Mouse (Mus musculus) heart, adult 2 months (tissue): ENCODE results near the gene Nkx1-2. TPM values are rescaled to one million over a fixed set of nuclear protein-coding genes. Genes with fewer than 3 reads are reported as not detected.

Experiments used
- DNase-seq, 2 experiments: peaks; one replicate each; pipeline ENCODE4 v3.0.0; 2021
- H3K27ac ChIP-seq: fragments of 200-600 bp; 2 replicates; pipeline ENCODE4 v1.8.1; 2022
- H3K27me3 ChIP-seq: fragments of 200-500 bp; 2 replicates; pipeline ENCODE4 v1.6.1; 2012; ENCODE audit warnings: mild to moderate bottlenecking, low read length, inconsistent platforms, mixed read lengths; ENCODE audit not compliant: control insufficient read depth, insufficient read depth
- H3K36me3 ChIP-seq: fragments of 200-500 bp; 2 replicates; pipeline ENCODE4 v1.6.1; 2012; ENCODE audit warnings: low read length, inconsistent platforms; ENCODE audit not compliant: control insufficient read depth, insufficient read depth
- H3K4me1 ChIP-seq: fragments of 200-500 bp; 2 replicates; pipeline ENCODE4 v1.6.1; 2011; ENCODE audit warnings: low read length; ENCODE audit not compliant: control insufficient read depth, insufficient read depth
- H3K4me3 ChIP-seq: fragments of 200-600 bp; 2 replicates; pipeline ENCODE4 v1.8.1; 2022
- H3K79me2 ChIP-seq: fragments of 200-500 bp; replicated peaks from 2 replicates; pipeline ENCODE4 v1.6.1; 2012; ENCODE audit warnings: mild to moderate bottlenecking, inconsistent platforms, low read length, moderate library complexity, mixed read lengths; ENCODE audit not compliant: control insufficient read depth, insufficient read depth
- H3K9ac ChIP-seq: fragments of 200-500 bp; 2 replicates; pipeline ENCODE4 v1.6.1; 2012; ENCODE audit warnings: low read depth, mild to moderate bottlenecking, control low read depth, inconsistent platforms, low read length, mixed read lengths
- CTCF ChIP-seq: fragments of 200-600 bp; IDR thresholded peaks from 2 replicates; pipeline ENCODE4 v1.8.1; 2022; ENCODE audit warnings: antibody characterized with exemption, mild to moderate bottlenecking, moderate library complexity
- EP300 ChIP-seq: fragments of 200-500 bp; IDR thresholded peaks from 2 replicates; pipeline ENCODE4 v1.6.1; 2011; ENCODE audit warnings: low read depth, low read length, control low read depth; ENCODE audit not compliant: insufficient read depth
- POLR2A ChIP-seq: fragments of 200-500 bp; IDR thresholded peaks from 2 replicates; pipeline ENCODE4 v1.6.1; 2011; ENCODE audit warnings: mild to moderate bottlenecking, low read depth, low read length, control low read depth; ENCODE audit not compliant: insufficient read depth
- WGBS: fragments of 180-500 bp; shearing (Covaris S2); methylation state at CpG from one replicate; pipeline ENCODE4 v1.1.7; 2018; 5-methylcytosine and 5-hydroxymethylcytosine counted together
- intact Hi-C: fragments of 180-260 bp; cut with DNase I; formaldehyde crosslinking; loops from one replicate; pipeline ENCODE4 v1.15.1; 2025
- polyA plus RNA-seq: library from polyadenylated mRNA; depleted of rRNA; stranded (reverse); fragments of >200 nt; gene quantifications from 2 replicates; pipeline ENCODE4 v1.2.3, GENCODE M21; 2012; rRNA removed
- total RNA-seq, 2 experiments: library from RNA; stranded (reverse); gene quantifications; 2 replicates each; pipeline ENCODE4 v1.2.3; 2021

The Nkx1-2 gene
- total and polyA plus RNA-seq, 3 experiments, result not detected

DNA sequence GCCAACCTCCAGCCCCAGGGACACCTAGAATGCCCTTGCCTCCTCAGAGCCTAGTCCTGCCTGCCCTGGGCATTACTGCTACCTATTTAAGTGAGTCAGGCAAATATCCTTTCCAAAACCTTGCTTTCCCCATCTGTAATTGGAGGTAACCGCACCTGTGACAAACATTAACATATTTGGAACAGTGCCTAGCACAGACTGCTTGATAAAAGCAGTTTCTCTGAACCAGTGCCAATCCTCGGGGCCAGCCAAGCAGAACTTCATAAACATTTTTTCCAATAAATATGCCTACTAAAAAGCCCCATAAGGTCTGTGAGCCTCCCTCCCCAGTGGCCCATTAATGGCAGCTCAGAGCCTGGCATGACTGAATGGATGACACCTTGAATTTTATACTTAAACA is 45.3 kb downstream of the Nkx1-2 start:
- Histone ChIP-seq H3K9ac (no peak overlapping the region), H3K4me3 (no peak overlapping the region), H3K79me2 (no peaks in the 10 kb centered on the region), H3K36me3 (peaks cover 8% of the 10 kb centered on the region), H3K27ac (no peak overlapping the region), H3K27me3 (no peaks in the 10 kb centered on the region), H3K4me1 (peaks cover 9% of the 10 kb centered on the region)
- intact Hi-C loops, result loop anchor here (5.0 to 10.0 kb wide), 2 partner anchors 237 to 1009 kb away; partner anchors contain the start of genes Chst15, Hmx2 and Hmx3
- no peak for DNase-seq
- WGBS, result 35% methylated on average over 2 of the region's 2 CpGs
- no peak for TF ChIP-seq CTCF
- TF ChIP-seq EP300, result no peak
- no peak for TF ChIP-seq POLR2A

DNA sequence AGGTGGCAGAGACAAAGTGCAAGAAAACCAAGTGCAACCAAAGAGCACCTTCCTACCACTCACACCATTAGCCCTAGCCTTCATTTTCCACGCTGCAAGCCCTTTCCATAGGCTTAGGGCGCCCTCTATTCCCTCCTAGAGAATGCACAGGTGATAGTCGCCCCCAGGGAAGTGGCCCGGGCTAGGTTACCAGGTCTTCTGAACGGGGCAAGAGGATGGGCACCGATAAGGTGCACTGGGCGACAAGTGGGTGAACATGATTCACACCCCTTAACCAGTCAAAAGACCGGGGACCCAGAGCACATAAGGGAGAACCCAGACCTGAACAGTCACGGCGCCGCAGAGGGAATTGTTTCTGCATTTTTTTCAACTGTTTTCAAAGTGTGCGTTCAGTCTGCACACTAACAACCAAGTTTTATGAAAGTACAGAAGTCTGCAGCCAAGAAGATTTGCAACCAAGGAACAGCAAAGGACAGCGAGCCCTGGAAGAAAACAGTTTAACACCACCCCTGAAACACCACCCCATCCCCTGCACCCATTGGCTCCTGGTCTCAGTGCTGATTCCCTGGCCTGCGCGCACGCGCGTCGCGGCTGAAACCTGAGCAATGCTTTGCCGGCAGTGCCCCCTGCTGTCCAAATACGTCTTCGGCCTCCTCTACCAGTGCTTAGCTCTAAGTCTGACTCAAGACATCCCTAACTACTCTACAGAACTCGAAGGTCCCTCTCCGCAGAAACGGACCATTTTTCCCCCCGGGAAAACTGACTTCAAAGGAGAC is 47.9 kb downstream of the Nkx1-2 start:
- TF ChIP-seq POLR2A (peak; percentile 76), CTCF (peak; percentile 79), EP300 (peak; percentile 93)
- no peaks in the 10 kb centered on the region for H3K36me3 ChIP-seq
- no peaks in the 10 kb centered on the region for H3K27me3 ChIP-seq
- peak overlapping the region; percentile 73 for H3K4me3 ChIP-seq
- 1% methylated on average over 27 of the region's 27 CpGs for WGBS
- H3K27ac ChIP-seq, result peak overlapping the region; percentile 67
- DNase-seq, result peak; percentile 94 to 95
- intact Hi-C loops, result loop anchor here (1.0 to 10.0 kb wide), 5 partner anchors 76 to 1007 kb away; partner anchors contain the start of genes Chst15, Hmx2 and Hmx3
- peak overlapping the region; percentile 66 for H3K9ac ChIP-seq
- no peaks in the 10 kb centered on the region for H3K79me2 ChIP-seq
- peaks cover 2% of the 10 kb centered on the region for H3K4me1 ChIP-seq

GRCm38 (mm10) chr7:132547126-132547525 is 52.3 kb downstream of the Nkx1-2 start:
- H3K36me3 ChIP-seq, result no peaks in the 10 kb centered on the region
- intact Hi-C loops, result no loop called here
- H3K27ac ChIP-seq, result no peak overlapping the region
- DNase-seq, result no peak
- TF ChIP-seq EP300, result no peak
- no peak for TF ChIP-seq POLR2A
- no peaks in the 10 kb centered on the region for H3K79me2 ChIP-seq
- peaks cover 2% of the 10 kb centered on the region for H3K4me1 ChIP-seq
- H3K4me3 ChIP-seq, result no peak overlapping the region
- no peaks in the 10 kb centered on the region for H3K27me3 ChIP-seq
- 81% methylated on average over 3 of the region's 3 CpGs for WGBS
- no peak overlapping the region for H3K9ac ChIP-seq

Other genes with a start within 250 kb of the Nkx1-2 start
- 100 to 1,000 TPM; 161 to 197 TPM for gene Oat, start 23.2 kb downstream of the Nkx1-2 start, total RNA-seq
- gene Oat, start 23.2 kb downstream of the Nkx1-2 start, polyA plus RNA-seq, result 170 and 253 TPM in 2 replicates
- gene Lhpp, start 11.0 kb upstream of the Nkx1-2 start, total RNA-seq, result 10 to 100 TPM; 13.8 to 13.9 TPM
- 22.0 and 26.6 TPM in 2 replicates for gene Lhpp, start 11.0 kb upstream of the Nkx1-2 start, polyA plus RNA-seq
- gene Fam53b, start 214.2 kb upstream of the Nkx1-2 start, total RNA-seq, result 10 to 100 TPM; 22.0 to 26.9 TPM
- gene Fam53b, start 214.2 kb upstream of the Nkx1-2 start, polyA plus RNA-seq, result 22.5 and 25.7 TPM in 2 replicates